Mouse (Mus musculus) CH12.LX (cell line): ENCODE data around the gene Procr. TPM values are rescaled to one million over a fixed set of nuclear protein-coding genes. Genes with fewer than 3 reads are reported as not detected.

Experiments
- DNase-seq: peaks from one replicate; pipeline ENCODE4 v3.0.0-alpha.2; 2013; ENCODE audit errors: extremely low read depth
- H3K27ac ChIP-seq: 2 replicates; pipeline ENCODE4 v1.5.1; 2012; ENCODE audit warnings: low read depth, mild to moderate bottlenecking, control low read depth, moderate library complexity; ENCODE audit not compliant: insufficient read depth
- H3K27me3 ChIP-seq: replicated peaks from 2 replicates; pipeline ENCODE3; 2012; ENCODE audit warnings: inconsistent platforms
- H3K36me3 ChIP-seq, 2 experiments: replicated peaks in 1 of 2; 2 replicates each; pipeline versions ENCODE3 to v1.6.1; 2012; ENCODE audit warnings: inconsistent platforms in 1 of 2, low read length in 1 of 2, mild to moderate bottlenecking in 1 of 2, mixed read lengths in 1 of 2, moderate library complexity in 1 of 2; ENCODE audit not compliant: control insufficient read depth in 1 of 2, insufficient read depth in 1 of 2
- H3K4me1 ChIP-seq, 2 experiments: 2 replicates each; pipeline ENCODE4 v1.6.1; 2012; ENCODE audit warnings: inconsistent platforms in 1 of 2, moderate library complexity in 1 of 2; ENCODE audit not compliant: insufficient read depth in 2 of 2, control insufficient read depth in 1 of 2
- H3K4me2 ChIP-seq: 2 replicates; pipeline ENCODE4 v1.6.1; 2012; ENCODE audit warnings: low read depth, mild to moderate bottlenecking, control low read depth; ENCODE audit not compliant: poor library complexity, insufficient read depth, severe bottlenecking
- H3K4me3 ChIP-seq, 3 experiments: fragments of 150-350 bp in 1 of 3; sonication (generic) in 1 of 3; replicated peaks in 1 of 3; 2 replicates each; pipeline versions ENCODE3 to v1.5.1; 2011 to 2012; ENCODE audit warnings: low read depth in 2 of 3, low read length in 2 of 3, mild to moderate bottlenecking in 2 of 3, moderate library complexity in 2 of 3, control low read depth in 1 of 3, improper control_type of control experiment in 1 of 3, inconsistent platforms in 1 of 3, mixed read lengths in 1 of 3; ENCODE audit not compliant: poor library complexity in 1 of 3
- H3K79me2 ChIP-seq: replicated peaks from 2 replicates; pipeline ENCODE4 v1.6.1; 2012; ENCODE audit warnings: mild to moderate bottlenecking, moderate library complexity; ENCODE audit not compliant: control insufficient read depth, poor library complexity, insufficient read depth, severe bottlenecking; ENCODE audit errors: extremely low read depth
- H3K9ac ChIP-seq: 2 replicates; pipeline ENCODE4 v1.6.1; 2012; ENCODE audit warnings: low read depth, mild to moderate bottlenecking, control low read depth, moderate library complexity; ENCODE audit not compliant: insufficient read depth
- H3K9me3 ChIP-seq: replicated peaks from 2 replicates; pipeline ENCODE3; 2012; ENCODE audit warnings: low read length, inconsistent platforms, mixed read lengths
- BHLHE40 ChIP-seq: IDR thresholded peaks from 2 replicates; pipeline ENCODE4 v1.6.1; 2011; ENCODE audit warnings: mild to moderate bottlenecking, low read depth, low read length, improper control_type of control experiment
- CHD1 ChIP-seq: IDR thresholded peaks from 2 replicates; pipeline ENCODE4 v1.6.1; 2012; ENCODE audit warnings: low read depth, low read length, improper control_type of control experiment, inconsistent platforms
- CHD2 ChIP-seq: IDR thresholded peaks from 2 replicates; pipeline ENCODE4 v1.6.1; 2011; ENCODE audit warnings: low read length, improper control_type of control experiment
- CTCF ChIP-seq, 2 experiments: IDR thresholded peaks in 1 of 2; conservative IDR thresholded peaks in 1 of 2; 2 replicates each; pipeline ENCODE4 v1.5.1; 2011 to 2012; ENCODE audit warnings: low read depth in 2 of 2, low read length in 2 of 2, improper control_type of control experiment in 1 of 2, inconsistent platforms in 1 of 2, mild to moderate bottlenecking in 1 of 2, moderate library complexity in 1 of 2
- EP300 ChIP-seq: IDR thresholded peaks from 2 replicates; pipeline ENCODE4 v1.6.1; 2011; ENCODE audit warnings: low read length, improper control_type of control experiment
- JUND ChIP-seq: conservative IDR thresholded peaks from 2 replicates; pipeline ENCODE4 v1.6.1; 2011; ENCODE audit warnings: low read depth, low read length, improper control_type of control experiment
- POLR2A ChIP-seq: IDR thresholded peaks from 2 replicates; pipeline ENCODE4 v1.6.1; 2011; ENCODE audit warnings: low read depth, mild to moderate bottlenecking, improper control_type of control experiment, low read length
- RAD21 ChIP-seq: IDR thresholded peaks from 2 replicates; pipeline ENCODE4 v1.6.1; 2011; ENCODE audit warnings: low read depth, mild to moderate bottlenecking, low read length, improper control_type of control experiment, moderate library complexity
- SMC3 ChIP-seq: IDR thresholded peaks from 2 replicates; pipeline ENCODE4 v1.6.1; 2011; ENCODE audit warnings: low read depth, low read length, improper control_type of control experiment
- ZC3H11A ChIP-seq: IDR thresholded peaks from 2 replicates; pipeline ENCODE4 v1.6.1; 2012; ENCODE audit warnings: low read depth, mild to moderate bottlenecking, inconsistent platforms, low read length, improper control_type of control experiment
- ZKSCAN1 ChIP-seq: IDR thresholded peaks from 2 replicates; pipeline ENCODE4 v1.6.1; 2012; ENCODE audit warnings: low read depth, inconsistent platforms, low read length, improper control_type of control experiment, borderline replicate concordance
- ZMIZ1 ChIP-seq: IDR thresholded peaks from 2 replicates; pipeline ENCODE4 v1.6.1; 2012; ENCODE audit warnings: low read depth, mild to moderate bottlenecking, inconsistent platforms, low read length, improper control_type of control experiment
- dilution Hi-C: fragments of 300-500 bp; cut with MboI; formaldehyde crosslinking; loops from 2 replicates; pipeline ENCODE4 v1.14.3; 2020; ENCODE audit warnings: low sequenced_read_pairs; ENCODE audit not compliant: extremely low pct_unique_long_range_greater_than_20kb, extremely low pct_ligation_motif_present
- in situ Hi-C: fragments of 300-500 bp; cut with MboI; formaldehyde crosslinking; loops from 3 replicates; pipeline ENCODE4 v1.14.3; 2019; ENCODE audit warnings: low sequenced_read_pairs, low pct_ligation_motif_present, low pct_unique_long_range_greater_than_20kb, mixed read lengths
- polyA plus RNA-seq: library from polyadenylated mRNA; unstranded; fragments of >175 nt; gene quantifications from 2 replicates; pipeline ENCODE4 v1.2.1, GENCODE M21; 2012; ENCODE audit warnings: low read depth; ENCODE audit not compliant: insufficient read length
- total RNA-seq, 2 experiments: library from RNA; depleted of rRNA; stranded (reverse); fragments of 300-350 nt in 1 of 2; fragments of >200 nt in 1 of 2; gene quantifications; 2 replicates each; pipeline ENCODE4 v1.2.3; 2012 to 2014

Procr gene
- total and polyA plus RNA-seq, 3 experiments, result 0.14 to 2.8 TPM; not detected in 1

- DNase-seq, result peak; percentile 78
- Histone ChIP-seq H3K9ac (no peak overlapping the region; the same call in 1 of the 2 replicates), H3K36me3 (no peaks in the 10 kb centered on the region), H3K4me1 (peaks cover 3 to 13% of the 10 kb centered on the region in 2 experiments; a peak in 3 of 4 replicates), H3K4me2 (peak overlapping the region; percentile 37; the same call in 1 of the 2 replicates), H3K79me2 (no peaks in the 10 kb centered on the region), H3K27ac (no peak overlapping the region), H3K4me3 (no peak overlapping the region), H3K9me3 (no peaks in the 10 kb centered on the region), H3K27me3 (peaks cover 21% of the 10 kb centered on the region)
- TF ChIP-seq CTCF (conservative IDR thresholded peaks at IDR 0.05 in 1 of 2, IDR thresholded peaks at IDR 0.05 in 1 of 2; ENCODE audit: low read depth in 2 of 2, low read length in 2 of 2), result peak in 1 of 2 experiments; percentile 93; a peak in 3 of 4 replicates
- TF ChIP-seq RAD21, result peak; percentile 95
- 0 out of 2 replicates have a peak, but pooled peaks have one; percentile 24 for TF ChIP-seq BHLHE40
- no peak for TF ChIP-seq JUND
- no peak for TF ChIP-seq CHD2
- no peak for TF ChIP-seq ZMIZ1
- peak; percentile 76 for TF ChIP-seq SMC3
- TF ChIP-seq ZC3H11A, result peak; percentile 22; the same call in 1 of the 2 replicates
- in situ Hi-C loops (loop anchor here (25.0 kb wide), 1 partner anchor 253 kb away; the partner anchor contains the start of genes Acss2 and Ggt7), dilution Hi-C loops (no loop called here)
Observed at GRCm38 (mm10) chr2:155764679-155765418, 13.9 kb downstream of the Procr start.

GRCm38 (mm10) chr2:155773664-155774063 lies 22.7 kb downstream of the Procr start:
- H3K27ac ChIP-seq, result no peak overlapping the region
- dilution Hi-C loops (no loop called here), in situ Hi-C loops (loop anchor here (25.0 kb wide), 1 partner anchor 261 kb away; the partner anchor contains the start of genes Acss2 and Ggt7)
- H3K36me3 ChIP-seq, result no peaks in the 10 kb centered on the region
- no peak overlapping the region for H3K9ac ChIP-seq
- no peak for DNase-seq
- peaks cover 82% of the 10 kb centered on the region for H3K27me3 ChIP-seq
- H3K4me3 ChIP-seq, result no peak overlapping the region
- H3K79me2 ChIP-seq, result no peaks in the 10 kb centered on the region
- no peak overlapping the region for H3K4me2 ChIP-seq
- peaks cover 5% of the 10 kb centered on the region for H3K9me3 ChIP-seq
- TF ChIP-seq POLR2A (no peak), CHD1 (no peak), EP300 (no peak), ZKSCAN1 (no peak)
- H3K4me1 ChIP-seq, result peaks cover 1 to 5% of the 10 kb centered on the region in 2 experiments
